Mouse (Mus musculus) hindbrain, embryonic 12.5 days (tissue): ENCODE results near the gene Rasgrp3. TPM values are rescaled to one million over a fixed set of nuclear protein-coding genes. Genes with fewer than 3 reads are reported as not detected.

Source experiments
- ATAC-seq: fragments of 200-750 bp; cut with Nextera tagmentation; 2 replicates; pipeline ENCODE4 v1.8.0; 2017; ENCODE audit warnings: moderate TSS enrichment; ENCODE audit not compliant: low FRiP score
- H3K27ac ChIP-seq: fragments of 300-500 bp; sonication (generic); 2 replicates; pipeline ENCODE4 v1.5.1; 2016; ENCODE audit warnings: mild to moderate bottlenecking
- H3K27me3 ChIP-seq: fragments of 300-500 bp; sonication (generic); 2 replicates; pipeline ENCODE4 v1.6.1; 2016; ENCODE audit warnings: mild to moderate bottlenecking
- H3K36me3 ChIP-seq: fragments of 300-500 bp; sonication (generic); 2 replicates; pipeline ENCODE4 v1.6.1; 2016; ENCODE audit warnings: mild to moderate bottlenecking
- H3K4me1 ChIP-seq: fragments of 300-500 bp; sonication (generic); 2 replicates; pipeline ENCODE4 v1.6.1; 2016
- H3K4me2 ChIP-seq: fragments of 300-500 bp; sonication (generic); replicated peaks from 2 replicates; pipeline ENCODE4 v1.6.1; 2016; ENCODE audit warnings: mild to moderate bottlenecking
- H3K4me3 ChIP-seq: fragments of 300-500 bp; sonication (generic); 2 replicates; pipeline ENCODE4 v1.5.1; 2016; ENCODE audit warnings: mild to moderate bottlenecking
- H3K9ac ChIP-seq: fragments of 300-500 bp; sonication (generic); 2 replicates; pipeline ENCODE4 v1.6.1; 2016; ENCODE audit warnings: mild to moderate bottlenecking, moderate library complexity
- H3K9me3 ChIP-seq: fragments of 300-500 bp; sonication (generic); replicated peaks from 2 replicates; pipeline ENCODE4 v1.6.1; 2016; ENCODE audit warnings: mild to moderate bottlenecking
- WGBS: fragments of 180-500 bp; shearing (Covaris S2); methylation state at CpG from one replicate; pipeline ENCODE4 v1.1.7; 2016; 5-methylcytosine and 5-hydroxymethylcytosine counted together
- polyA plus RNA-seq: library from polyadenylated mRNA; unstranded; fragments of >200 nt; fragmentation: Nextera tagmentation; extraction: Ambion mirVana; gene quantifications from 2 replicates; pipeline ENCODE4 v1.2.1, GENCODE M21; 2016

Rasgrp3 gene
- polyA plus RNA-seq, 1 experiment from 2014 or later, result 8.0 TPM

DNA sequence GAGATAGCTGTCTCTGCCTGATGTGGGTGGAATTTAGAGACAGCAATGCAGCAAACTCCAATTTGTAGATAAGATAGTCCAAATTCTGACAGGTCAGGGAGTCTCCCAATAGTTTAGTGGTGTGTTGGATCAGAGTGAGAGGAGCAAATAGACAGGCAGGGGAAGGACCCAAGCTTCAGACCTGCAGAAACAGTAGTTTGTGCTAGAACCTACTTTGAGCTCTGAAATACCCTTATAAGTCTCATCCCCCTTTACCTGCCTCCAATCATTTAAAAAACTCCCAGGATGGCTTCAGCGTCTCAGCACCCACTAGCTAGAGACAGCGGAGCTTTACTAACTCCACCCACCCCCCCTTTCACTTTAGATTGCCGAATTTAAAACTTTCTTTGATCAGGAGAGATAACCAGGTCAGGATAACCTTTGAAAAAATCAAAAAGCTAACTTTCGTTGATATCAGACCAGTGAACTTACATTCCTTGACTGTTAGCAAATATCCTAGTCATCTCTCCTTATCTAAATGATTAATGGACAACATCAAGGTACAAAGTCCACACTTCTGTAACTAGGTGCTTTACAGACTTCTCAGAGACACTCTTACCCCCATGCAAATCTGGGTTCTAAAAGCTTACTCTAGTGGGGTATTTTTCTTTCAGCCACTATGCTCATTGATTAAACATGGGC is 41.2 kb downstream of the Rasgrp3 start:
- no peak overlapping the region for H3K4me3 ChIP-seq
- no peaks in the 10 kb centered on the region for H3K9me3 ChIP-seq
- H3K27ac ChIP-seq, result no peak overlapping the region
- H3K9ac ChIP-seq, result no peak overlapping the region
- no peaks in the 10 kb centered on the region for H3K36me3 ChIP-seq
- H3K4me1 ChIP-seq, result no peaks in the 10 kb centered on the region
- no peak for ATAC-seq
- H3K4me2 ChIP-seq, result no peak overlapping the region
- 76% methylated on average over 4 of the region's 4 CpGs for WGBS
- H3K27me3 ChIP-seq, result no peaks in the 10 kb centered on the region

GRCm38 (mm10) chr17:75477655-75478054 is 42.0 kb downstream of the Rasgrp3 start:
- Histone ChIP-seq H3K27me3 (no peaks in the 10 kb centered on the region), H3K4me1 (no peaks in the 10 kb centered on the region), H3K27ac (no peak overlapping the region), H3K4me3 (no peak overlapping the region), H3K4me2 (no peak overlapping the region), H3K36me3 (no peaks in the 10 kb centered on the region), H3K9me3 (no peaks in the 10 kb centered on the region), H3K9ac (no peak overlapping the region)
- 80% methylated on average over 3 of the region's 3 CpGs for WGBS
- ATAC-seq, result no peak

DNA sequence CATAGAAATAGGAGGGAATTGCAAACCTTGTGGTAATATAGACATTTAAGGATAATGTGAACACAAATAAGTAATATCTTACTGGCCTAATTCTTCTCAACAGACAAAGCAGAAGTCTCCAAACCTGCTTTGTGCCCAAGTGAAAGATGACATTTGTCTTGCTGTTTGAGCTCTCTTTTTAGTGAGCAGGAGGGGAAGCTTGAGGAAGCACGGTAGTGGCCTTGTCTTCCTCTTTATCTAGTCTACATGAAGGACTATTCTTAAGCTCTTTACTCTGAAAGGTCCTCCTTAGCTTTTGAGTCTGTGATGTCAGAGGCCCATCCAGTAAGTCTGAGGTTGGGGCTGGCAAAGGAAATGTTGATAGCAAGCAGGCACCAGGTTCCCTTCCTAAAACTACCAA is 43.1 kb downstream of the Rasgrp3 start:
- H3K36me3 ChIP-seq, result no peaks in the 10 kb centered on the region
- 97% methylated on average over 1 of the region's 1 CpGs for WGBS

GRCm38 (mm10) chr17:75479663-75480062 is 44.0 kb downstream of the Rasgrp3 start:
- H3K27me3 ChIP-seq, result no peaks in the 10 kb centered on the region
- 92% methylated on average over 2 of the region's 2 CpGs for WGBS
- no peak overlapping the region for H3K4me2 ChIP-seq
- H3K9me3 ChIP-seq, result no peaks in the 10 kb centered on the region
- no peak for ATAC-seq
- H3K27ac ChIP-seq, result no peak overlapping the region
- H3K36me3 ChIP-seq, result no peaks in the 10 kb centered on the region
- H3K4me1 ChIP-seq, result no peaks in the 10 kb centered on the region
- no peak overlapping the region for H3K9ac ChIP-seq
- no peak overlapping the region for H3K4me3 ChIP-seq

More for the DNA sequence above, 43.1 kb downstream of the Rasgrp3 start:
- Histone ChIP-seq H3K4me3 (no peak overlapping the region), H3K27me3 (no peaks in the 10 kb centered on the region), H3K27ac (no peak overlapping the region), H3K4me1 (no peaks in the 10 kb centered on the region), H3K9ac (no peak overlapping the region), H3K9me3 (no peaks in the 10 kb centered on the region), H3K4me2 (no peak overlapping the region)
- ATAC-seq, result no peak

DNA sequence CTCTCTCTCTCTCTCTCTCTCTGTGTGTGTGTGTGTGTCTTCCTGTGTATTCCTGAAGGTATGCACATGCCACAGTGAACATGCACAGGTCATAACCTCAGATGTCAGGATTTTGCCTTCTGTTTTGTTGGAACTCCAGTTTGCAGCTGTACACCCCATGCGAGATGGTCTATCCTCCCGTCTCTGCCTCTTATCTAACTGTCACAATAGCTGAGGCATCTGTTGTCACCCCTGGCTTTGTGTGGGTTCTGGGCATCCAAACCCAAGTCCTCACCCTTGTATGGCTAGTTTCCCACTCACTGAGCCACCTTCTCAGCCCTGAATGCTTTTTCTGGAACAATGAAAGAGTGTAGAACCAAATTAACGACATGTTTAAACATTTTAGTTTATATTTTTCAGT is 44.7 kb downstream of the Rasgrp3 start:
- H3K36me3 ChIP-seq, result no peaks in the 10 kb centered on the region
- no peak overlapping the region for H3K4me2 ChIP-seq
- H3K9me3 ChIP-seq, result no peaks in the 10 kb centered on the region
- no peak overlapping the region for H3K4me3 ChIP-seq
- no peaks in the 10 kb centered on the region for H3K4me1 ChIP-seq
- WGBS, result 80% methylated on average over 3 of the region's 3 CpGs
- H3K27ac ChIP-seq, result no peak overlapping the region
- H3K9ac ChIP-seq, result no peak overlapping the region
- H3K27me3 ChIP-seq, result no peaks in the 10 kb centered on the region
- ATAC-seq, result no peak

GRCm38 (mm10) chr17:75486205-75486604 is 50.5 kb downstream of the Rasgrp3 start:
- Histone ChIP-seq H3K9ac (no peak overlapping the region), H3K27ac (no peak overlapping the region), H3K9me3 (no peaks in the 10 kb centered on the region), H3K4me2 (no peak overlapping the region), H3K4me1 (no peaks in the 10 kb centered on the region), H3K4me3 (no peak overlapping the region), H3K27me3 (no peaks in the 10 kb centered on the region), H3K36me3 (no peaks in the 10 kb centered on the region)
- WGBS, result 64% methylated on average over 3 of the region's 3 CpGs
- ATAC-seq, result no peak

GRCm38 (mm10) chr17:75495213-75495612 is 59.5 kb downstream of the Rasgrp3 start:
- 89% methylated on average over 4 of the region's 4 CpGs for WGBS
- Histone ChIP-seq H3K4me3 (no peak overlapping the region), H3K27ac (no peak overlapping the region), H3K4me1 (no peaks in the 10 kb centered on the region), H3K36me3 (no peaks in the 10 kb centered on the region), H3K9me3 (no peaks in the 10 kb centered on the region), H3K9ac (no peak overlapping the region), H3K4me2 (no peak overlapping the region), H3K27me3 (no peaks in the 10 kb centered on the region)
- ATAC-seq, result no peak

DNA sequence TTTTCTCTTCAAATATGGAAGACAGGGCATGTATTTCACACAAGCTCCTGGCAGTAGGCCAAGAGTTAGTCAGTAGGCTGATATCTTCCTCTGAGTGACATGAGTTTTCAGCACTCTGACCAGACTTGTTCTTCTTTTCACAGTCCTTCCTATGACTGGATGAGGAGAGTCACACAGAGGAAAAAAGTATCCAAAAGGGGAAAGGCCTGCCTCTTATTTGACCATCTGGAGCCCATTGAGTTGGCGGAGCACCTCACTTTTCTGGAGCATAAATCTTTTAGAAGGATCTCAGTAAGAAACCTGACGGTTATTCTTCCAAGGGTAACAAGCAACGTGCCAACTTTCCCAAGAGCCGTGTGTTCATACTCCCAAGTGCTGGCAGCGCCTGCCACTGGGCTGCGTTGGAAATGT is 62.5 kb downstream of the Rasgrp3 start:
- no peak overlapping the region for H3K27ac ChIP-seq
- no peak overlapping the region for H3K4me3 ChIP-seq
- no peaks in the 10 kb centered on the region for H3K4me1 ChIP-seq
- no peak overlapping the region for H3K9ac ChIP-seq
- no peaks in the 10 kb centered on the region for H3K27me3 ChIP-seq
- 91% methylated on average over 6 of the region's 6 CpGs for WGBS
- H3K4me2 ChIP-seq, result no peak overlapping the region
- no peak for ATAC-seq
- H3K36me3 ChIP-seq, result no peaks in the 10 kb centered on the region
- H3K9me3 ChIP-seq, result no peaks in the 10 kb centered on the region

- no peak overlapping the region for H3K4me3 ChIP-seq
- ATAC-seq, result no peak
- no peak overlapping the region for H3K9ac ChIP-seq
- H3K27ac ChIP-seq, result no peak overlapping the region
- H3K9me3 ChIP-seq, result no peaks in the 10 kb centered on the region
- no peaks in the 10 kb centered on the region for H3K36me3 ChIP-seq
- no peak overlapping the region for H3K4me2 ChIP-seq
- no peaks in the 10 kb centered on the region for H3K27me3 ChIP-seq
- no peaks in the 10 kb centered on the region for H3K4me1 ChIP-seq
- WGBS, result 83% methylated on average over 3 of the region's 3 CpGs
Observed at GRCm38 (mm10) chr17:75503031-75503430, 67.3 kb downstream of the Rasgrp3 start.

GRCm38 (mm10) chr17:75505053-75505452 is 69.4 kb downstream of the Rasgrp3 start:
- no peaks in the 10 kb centered on the region for H3K4me1 ChIP-seq
- H3K27ac ChIP-seq, result no peak overlapping the region
- no peaks in the 10 kb centered on the region for H3K27me3 ChIP-seq
- no peak overlapping the region for H3K9ac ChIP-seq
- no peak overlapping the region for H3K4me3 ChIP-seq
- no peaks in the 10 kb centered on the region for H3K9me3 ChIP-seq
- no peaks in the 10 kb centered on the region for H3K36me3 ChIP-seq
- WGBS, result 91% methylated on average over 5 of the region's 5 CpGs
- H3K4me2 ChIP-seq, result no peak overlapping the region
- no peak for ATAC-seq

GRCm38 (mm10) chr17:75506097-75506675 is 70.5 kb downstream of the Rasgrp3 start:
- no peak overlapping the region for H3K4me3 ChIP-seq
- H3K9me3 ChIP-seq, result no peaks in the 10 kb centered on the region
- 91% methylated on average over 10 of the region's 10 CpGs for WGBS
- no peaks in the 10 kb centered on the region for H3K4me1 ChIP-seq
- no peaks in the 10 kb centered on the region for H3K36me3 ChIP-seq
- no peak overlapping the region for H3K4me2 ChIP-seq
- no peaks in the 10 kb centered on the region for H3K27me3 ChIP-seq
- H3K9ac ChIP-seq, result no peak overlapping the region
- ATAC-seq, result no peak
- no peak overlapping the region for H3K27ac ChIP-seq

DNA sequence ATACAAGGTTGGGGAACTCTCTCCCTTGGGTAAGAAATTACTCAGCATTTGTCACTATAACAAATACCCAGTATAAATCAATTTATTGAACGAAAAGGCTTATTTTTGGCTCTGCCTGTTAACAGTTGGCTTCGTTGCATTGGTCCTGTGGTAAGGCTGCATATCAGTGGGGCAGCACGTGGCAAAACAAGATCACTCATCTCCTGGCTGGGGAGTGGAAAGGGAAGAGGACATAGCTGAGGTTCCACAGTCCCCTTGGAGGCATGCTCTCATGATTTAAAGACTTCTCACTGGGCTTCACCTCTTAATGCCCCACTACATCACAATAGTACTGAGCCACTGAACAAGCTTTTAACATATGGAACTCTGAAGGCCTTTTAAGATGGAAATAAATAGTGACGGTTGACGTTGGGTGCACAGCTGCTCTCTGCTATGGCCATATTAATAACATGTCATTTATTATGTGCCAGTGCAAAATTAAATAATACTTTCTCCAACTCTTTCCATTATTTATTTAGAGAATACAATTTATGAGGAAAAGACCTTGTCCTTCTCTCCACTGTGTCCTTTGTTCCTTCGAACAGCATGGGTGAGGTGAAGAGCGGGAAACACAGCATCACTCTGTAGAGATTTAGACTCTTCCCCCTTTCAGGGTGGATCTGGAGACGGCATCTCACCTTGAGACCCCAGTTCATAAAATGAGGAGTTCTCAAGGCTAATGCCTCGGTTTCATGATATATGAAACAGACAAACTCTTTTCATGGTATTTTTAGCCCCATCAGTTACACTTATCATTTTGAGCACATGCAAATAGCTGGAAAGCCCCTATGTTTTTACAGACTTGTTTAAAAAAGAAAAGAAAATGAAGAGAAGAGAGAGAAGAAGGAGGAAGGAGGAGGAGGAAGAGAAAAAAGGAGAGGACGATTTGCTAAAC is 71.3 kb downstream of the Rasgrp3 start:
- ATAC-seq, result no peak
- no peaks in the 10 kb centered on the region for H3K4me1 ChIP-seq
- no peak overlapping the region for H3K27ac ChIP-seq
- H3K4me2 ChIP-seq, result no peak overlapping the region
- no peaks in the 10 kb centered on the region for H3K9me3 ChIP-seq
- no peaks in the 10 kb centered on the region for H3K27me3 ChIP-seq
- H3K9ac ChIP-seq, result no peak overlapping the region
- WGBS, result 83% methylated on average over 10 of the region's 10 CpGs
- no peak overlapping the region for H3K4me3 ChIP-seq
- H3K36me3 ChIP-seq, result no peaks in the 10 kb centered on the region
